Mouse (Mus musculus): ENCODE data around the gene Vmn1r232.

Vmn1r232 gene

DNA sequence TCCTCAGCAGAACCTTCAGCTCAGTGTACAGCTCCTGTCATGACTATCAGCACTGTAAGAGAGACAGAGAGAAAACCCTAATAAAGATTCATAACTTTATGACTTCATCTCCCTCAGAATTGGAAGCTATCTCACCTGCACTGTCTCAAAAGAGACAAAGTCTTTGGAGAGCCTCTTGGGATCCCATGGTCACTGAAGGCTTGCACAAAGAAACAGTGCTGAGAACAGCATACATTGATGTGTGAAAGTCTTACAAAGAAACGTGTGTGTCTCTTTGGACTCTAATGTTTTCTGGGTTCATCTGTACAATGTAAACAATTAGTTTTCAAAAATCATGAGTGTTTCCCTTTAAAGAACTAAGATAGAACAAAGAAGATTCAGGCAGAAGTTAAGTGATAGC is at the start of gene Vmn1r232:
Vmn1r232 (minus strand) TSS at position 101 of the 400 bp plus-strand sequence.
- DNase-seq (ENCODE audit: low spot score) = no peak

DNA sequence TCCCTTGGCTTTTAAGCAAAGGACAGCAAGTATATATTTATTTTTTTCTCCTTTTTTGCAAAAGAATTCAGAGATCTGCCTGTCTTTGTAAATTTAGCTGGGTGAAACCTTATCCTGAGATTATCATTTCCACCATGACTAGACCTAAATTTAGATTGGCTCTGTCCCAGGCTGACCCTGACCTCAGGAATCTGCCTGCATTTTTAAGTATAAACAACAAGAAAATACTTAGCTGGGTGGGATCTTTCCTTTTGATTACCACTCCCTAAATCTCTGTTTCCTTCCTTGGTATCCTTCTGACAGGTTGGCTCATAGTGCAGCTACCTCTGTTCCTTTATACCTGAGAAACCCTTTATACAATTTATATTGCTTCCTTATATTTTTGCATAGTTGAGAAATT is 47.2 kb upstream of the Vmn1r232 start:
- DNase-seq (ENCODE audit: low spot score) = no peak

DNA sequence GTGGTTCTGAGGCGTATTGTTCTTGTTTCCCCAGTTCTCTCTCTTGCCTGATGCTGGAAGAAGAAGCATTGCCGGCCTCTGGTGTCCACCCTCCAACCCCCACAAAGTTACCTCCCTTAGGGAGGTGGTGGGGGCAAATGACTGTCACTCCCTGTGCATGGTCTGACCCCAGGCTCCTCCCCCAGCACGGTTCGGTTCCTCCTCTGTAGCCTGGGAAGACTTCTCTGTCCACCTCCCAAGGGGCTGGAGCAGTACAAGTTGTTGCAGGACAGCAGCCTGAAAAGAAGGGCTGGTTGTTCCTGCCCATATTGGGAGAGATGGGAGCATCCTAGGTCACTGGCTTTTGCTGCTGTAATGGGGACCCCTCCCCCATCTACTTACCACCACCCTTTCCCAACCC is 45.9 kb upstream of the Vmn1r232 start:
- DNase-seq (ENCODE audit: low spot score) = no peak

DNA sequence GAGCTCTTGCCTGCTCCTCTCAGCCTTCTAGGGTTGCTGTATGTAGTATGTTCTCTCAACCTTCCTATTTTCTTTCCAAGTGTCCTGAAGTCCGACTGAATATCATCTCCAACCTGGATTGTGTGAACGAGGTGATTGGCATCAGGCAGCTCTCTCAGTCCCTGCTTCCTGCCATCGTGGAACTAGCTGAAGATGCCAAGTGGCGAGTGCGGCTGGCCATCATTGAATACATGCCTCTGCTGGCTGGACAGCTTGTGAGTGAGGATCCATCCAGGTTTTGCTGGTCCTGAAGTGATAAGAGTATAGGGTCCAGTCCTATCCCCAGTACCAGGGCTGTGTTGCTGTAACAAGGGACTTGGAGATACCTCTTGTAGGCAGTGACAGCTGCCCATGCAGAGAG is 40.9 kb upstream of the Vmn1r232 start:
- DNase-seq (ENCODE audit: low spot score) = no peak

DNA sequence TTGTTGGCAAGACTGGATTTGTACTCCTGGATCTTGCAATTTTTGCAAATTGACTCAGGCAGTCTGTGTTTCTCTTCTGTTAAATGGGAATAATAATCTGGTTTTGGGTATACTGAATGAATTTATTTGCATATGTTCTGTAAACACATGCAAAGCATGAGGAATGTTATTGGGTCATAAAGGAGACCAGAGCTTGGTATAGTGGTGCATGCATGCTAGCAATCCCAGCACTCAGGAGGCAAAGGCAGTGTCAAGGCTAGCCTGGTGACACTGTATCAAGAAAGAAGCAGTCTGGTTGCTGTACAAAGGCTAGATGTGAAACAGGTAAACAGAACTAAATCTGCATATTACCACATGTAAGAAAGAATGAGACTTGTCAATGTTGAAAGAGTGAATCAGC is 27.1 kb upstream of the Vmn1r232 start:
- no peak for DNase-seq (ENCODE audit: low spot score)

DNA sequence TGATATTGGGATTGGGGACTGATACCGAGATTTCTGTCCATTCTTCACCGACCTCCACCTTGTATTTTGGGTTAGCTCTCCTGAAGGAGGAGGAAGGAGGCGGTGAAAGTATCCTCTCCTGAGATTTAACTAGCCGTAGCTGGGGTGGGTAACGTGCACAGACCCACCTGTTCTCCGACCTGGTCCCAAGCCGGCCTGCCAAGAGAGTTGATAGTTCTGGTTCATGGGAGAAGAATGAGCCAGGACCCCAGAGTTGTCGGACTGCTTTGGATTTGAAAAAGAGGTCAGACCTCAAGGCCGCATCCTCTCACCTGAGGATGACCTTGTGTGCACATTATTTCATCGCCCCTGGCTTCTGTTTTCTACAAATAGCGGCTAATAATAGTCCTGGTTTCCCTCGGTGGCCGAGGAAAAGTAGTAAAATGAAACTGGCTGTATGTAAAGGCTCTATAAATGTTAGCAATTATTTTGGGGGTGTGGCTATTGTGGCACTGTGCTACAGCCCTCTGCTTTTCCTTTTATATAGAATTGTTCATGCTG is 26.6 kb upstream of the Vmn1r232 start:
- no peak for DNase-seq (ENCODE audit: low spot score)

DNA sequence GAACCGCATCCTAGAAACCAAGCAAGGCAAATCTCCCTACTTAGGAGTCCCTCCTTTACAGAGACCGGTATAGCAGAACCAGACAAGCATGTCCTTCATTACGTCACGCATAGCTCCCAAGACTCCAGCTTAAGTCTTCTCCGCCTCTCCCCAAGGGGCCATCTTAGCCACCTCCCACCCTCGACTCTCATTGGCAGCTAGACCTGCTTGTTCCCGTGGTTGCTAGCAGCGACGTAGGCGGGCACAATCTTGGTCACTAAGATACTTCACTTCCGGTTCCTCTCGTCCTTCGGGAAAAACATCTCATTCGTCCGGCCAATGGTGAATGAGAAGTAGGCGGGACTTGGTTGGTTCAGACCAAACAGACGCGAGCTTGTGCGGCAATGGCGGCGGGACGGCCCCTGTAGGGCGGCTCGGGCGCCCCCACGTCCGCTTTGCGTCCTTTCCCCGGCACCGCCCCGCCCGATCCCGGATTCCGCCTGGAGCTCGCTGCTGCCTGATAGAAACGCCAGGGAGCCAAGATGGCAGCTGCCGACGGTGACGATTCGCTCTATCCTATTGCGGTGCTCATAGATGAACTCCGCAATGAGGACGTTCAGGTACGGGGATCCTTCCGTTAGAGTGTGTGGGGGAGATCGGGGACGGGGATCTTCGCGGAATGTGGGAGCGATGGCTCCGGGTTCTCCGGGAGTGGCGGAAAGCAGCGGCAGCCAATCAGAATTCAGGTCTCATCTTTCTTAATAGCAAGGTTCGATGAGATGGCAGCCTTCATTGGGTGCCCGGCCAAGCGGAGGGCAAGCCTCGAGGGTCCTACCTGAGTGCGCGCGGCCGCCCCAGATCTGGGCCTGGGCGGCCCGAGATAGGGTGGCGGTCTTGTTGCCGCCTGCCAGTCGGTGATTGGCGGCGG is 25.7 kb upstream of the Vmn1r232 start, which contains the start of gene Ppp2r1a:
Ppp2r1a (plus strand) TSS at position 327 of the 907 bp plus-strand sequence.
- DNase-seq (ENCODE audit: low spot score) = peak; percentile 99

DNA sequence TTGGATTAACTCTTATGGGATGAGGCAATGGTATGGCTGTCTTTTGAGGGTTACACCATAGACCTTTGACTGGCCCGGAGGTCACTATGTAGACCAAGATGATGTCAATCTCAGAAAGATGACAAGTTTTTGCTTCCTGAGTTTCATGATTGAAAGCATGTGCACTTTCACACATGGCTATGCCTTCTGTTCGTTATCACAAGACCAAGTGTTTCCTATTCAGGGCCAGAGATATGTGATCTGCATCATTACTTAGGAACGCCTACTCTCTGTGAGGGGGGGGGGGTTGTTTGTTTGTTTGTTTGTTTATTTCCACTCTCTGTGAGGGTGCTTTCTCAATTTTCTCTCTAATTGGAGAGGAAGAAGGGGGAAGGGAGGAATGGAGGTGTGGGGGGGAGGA is 24.7 kb upstream of the Vmn1r232 start:
- no peak for DNase-seq (ENCODE audit: low spot score)

DNA sequence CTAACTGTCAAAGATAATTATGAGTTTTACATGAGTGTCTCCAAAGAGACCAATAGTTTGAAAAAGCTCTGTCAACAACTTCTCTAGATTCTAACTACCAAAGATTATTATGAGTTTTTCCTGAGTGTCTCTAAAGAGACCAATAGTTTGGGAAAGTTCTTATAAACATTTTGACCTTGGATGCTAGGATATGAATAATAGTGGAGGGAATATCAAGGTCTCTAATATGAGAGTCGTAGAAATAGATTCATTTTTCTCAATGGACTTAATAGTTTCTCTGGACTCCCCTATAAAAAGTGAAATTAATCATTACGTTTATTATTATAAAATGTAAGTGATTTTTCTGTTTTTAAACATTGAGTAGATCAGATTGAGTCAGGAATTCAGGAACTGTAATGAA is 14.5 kb downstream of the Vmn1r232 start, which contains the start of gene Vmn1r231:
Vmn1r231 (minus strand) TSS at position 101 of the 400 bp plus-strand sequence.
- no peak for DNase-seq (ENCODE audit: low spot score)
